Comparison of ENCODE assay signal across 17 mouse cellular contexts in the genomic region with DNA sequence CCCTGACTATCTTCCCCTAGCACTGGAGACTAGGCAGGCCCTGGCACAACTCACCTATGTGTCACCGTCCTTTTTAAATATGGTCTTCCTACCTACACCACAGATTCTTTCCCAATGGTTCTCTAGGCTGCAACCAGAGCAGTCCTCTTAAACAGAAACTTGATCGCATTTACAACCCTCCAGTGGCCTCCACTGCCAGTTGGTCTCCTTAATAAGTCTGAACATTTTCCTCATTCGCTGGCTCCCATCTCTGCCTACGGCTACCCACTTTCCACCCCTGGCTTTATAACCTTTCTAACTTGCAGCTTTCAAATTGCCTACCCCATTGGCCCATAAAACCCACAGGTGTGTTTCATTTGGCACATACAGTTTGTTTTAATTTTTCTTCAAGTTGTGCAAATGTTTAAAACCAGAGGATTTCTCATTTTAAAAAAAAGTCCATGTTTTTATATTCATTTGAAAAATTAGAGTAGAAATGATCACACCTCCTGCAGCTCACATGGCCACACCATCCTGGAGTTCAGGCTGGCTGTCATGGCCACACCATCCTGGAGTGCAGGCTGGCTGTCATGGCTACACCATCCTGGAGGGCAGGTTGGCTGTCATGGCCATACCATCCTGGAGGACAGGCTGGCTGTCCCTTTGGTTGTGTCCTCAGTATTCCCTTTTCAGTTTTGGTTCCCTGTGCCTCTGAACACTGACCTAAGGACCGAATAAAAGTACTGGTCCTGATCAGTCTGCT.
"Had no signal": no experiment of that assay in that cellular context is flagged by ENCODE, and none has a peak within 500 bp of the region (broad histone marks: within the 10 kb centered on the region; RNA-seq: fewer than 3 reads in every experiment).

No protein-coding gene starts in this region.

- H3K36me3 ChIP-seq: midbrain, embryonic 13.5 days had no signal

- H3K27ac ChIP-seq: liver, embryonic 14.5 days; macrophage; midbrain, embryonic 13.5 days had no signal

- H3K27me3 ChIP-seq: midbrain, embryonic 13.5 days had no signal

- H3K4me3 ChIP-seq: midbrain, embryonic 13.5 days had no signal

- H3K9ac ChIP-seq: liver, embryonic 14.5 days; liver, postnatal 0 days; lung, embryonic 14.5 days; midbrain, embryonic 13.5 days had no signal

- H3K9me3 ChIP-seq: midbrain, embryonic 13.5 days had no signal

- ATAC-seq: inflammation-experienced regulatory T-cells, adult 6 months; intestine, embryonic 16.5 days; liver, postnatal 0 days; lung, postnatal 0 days; midbrain, embryonic 13.5 days had no signal

- H3K4me1 ChIP-seq: midbrain, embryonic 13.5 days had no signal

- DNase-seq: kidney, adult 18-20 months; kidney, adult 9 months; kidney, postnatal 10 days; kidney, postnatal 36 days; left cerebral cortex, postnatal 4 days; liver, postnatal 0 days; lung, embryonic 14.5 days; thymus, adult 2 months; thymus, postnatal 14 days; thymus, postnatal 4 days had no signal

- H3K4me2 ChIP-seq: liver, embryonic 11.5 days; lung, embryonic 14.5 days; midbrain, embryonic 13.5 days had no signal
